ENCODE assay signal across 8 mouse cellular contexts in the genomic region with DNA sequence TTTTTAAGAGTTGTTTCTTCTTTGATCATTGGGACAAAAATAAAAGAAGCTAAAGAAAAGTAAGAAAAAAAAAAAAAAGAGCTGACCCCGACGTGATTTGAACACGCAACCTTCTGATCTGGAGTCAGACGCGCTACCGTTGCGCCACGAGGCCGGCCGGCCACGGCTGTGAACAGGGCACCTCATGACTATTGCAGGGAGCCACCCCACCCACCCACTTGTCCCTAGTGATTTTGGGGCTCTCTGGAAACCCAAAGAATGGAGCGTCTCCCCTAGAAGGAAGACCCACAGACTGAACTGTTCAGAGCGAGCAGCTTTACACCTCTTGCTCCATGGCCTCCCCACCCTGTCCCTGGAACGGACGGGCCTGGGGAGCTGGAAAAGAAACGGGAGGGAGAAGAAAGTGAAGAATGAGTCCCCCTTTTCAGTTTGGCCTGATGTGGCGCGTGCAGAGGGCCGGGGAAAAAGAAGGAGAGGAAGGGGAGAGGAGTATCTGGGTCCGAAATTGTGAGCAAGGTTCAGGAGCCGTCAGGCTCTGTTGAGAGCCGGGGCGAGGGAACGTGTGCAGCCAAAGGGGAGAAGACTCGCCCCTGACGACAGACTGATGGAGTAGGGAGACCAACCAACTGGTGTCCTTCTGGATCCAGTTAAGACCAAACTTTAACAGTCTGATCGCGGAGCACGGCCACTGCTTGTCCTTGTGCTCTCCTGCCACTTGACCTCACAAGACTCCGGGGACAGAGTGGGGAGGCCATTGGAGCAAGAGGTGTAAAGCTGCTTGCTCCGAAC. TPM values are rescaled to one million over a fixed set of nuclear protein-coding genes. Genes with fewer than 3 reads are reported as not detected.
DNase-seq lines count a peak whose midpoint lies in the region; ATAC-seq lines count a peak whose summit lies in the region.

No protein-coding gene starts in this region.

- peak overlapping the region; percentile 88 for H3K27ac ChIP-seq in embryonic facial prominence, embryonic 13.5 days
- H3K27ac ChIP-seq in heart, embryonic 15.5 days: peak overlapping the region; percentile 82
- peak overlapping the region; percentile 85 for H3K27ac ChIP-seq in lung, embryonic 16.5 days (ENCODE audit: low read length)

- H3K36me3 ChIP-seq in embryonic facial prominence, embryonic 13.5 days: no peaks in the 10 kb centered on the region
- H3K36me3 ChIP-seq in heart, embryonic 15.5 days: no peaks in the 10 kb centered on the region
- H3K36me3 ChIP-seq in lung, embryonic 16.5 days (ENCODE audit: control insufficient read depth, insufficient read depth, low read length): no peaks in the 10 kb centered on the region

- H3K27me3 ChIP-seq in embryonic facial prominence, embryonic 13.5 days: no peaks in the 10 kb centered on the region
- no peaks in the 10 kb centered on the region for H3K27me3 ChIP-seq in heart, embryonic 15.5 days
- H3K27me3 ChIP-seq in lung, embryonic 16.5 days (ENCODE audit: control insufficient read depth, insufficient read depth, low read depth, low read length): no peaks in the 10 kb centered on the region

- peak; percentile 34; the same call in 1 of the 2 replicates for ATAC-seq in embryonic facial prominence, embryonic 13.5 days (ENCODE audit: insufficient number of reproducible peaks, insufficient read depth, low FRiP score, low TSS enrichment, low read depth)
- ATAC-seq in heart, embryonic 15.5 days (replicated peaks; ENCODE audit: insufficient number of reproducible peaks, insufficient read depth, low FRiP score, low read depth): no peak
- peak; percentile 58 for ATAC-seq in lung, embryonic 16.5 days (ENCODE audit: low read depth)

- peak overlapping the region; percentile 78 for H3K4me3 ChIP-seq in embryonic facial prominence, embryonic 13.5 days
- H3K4me3 ChIP-seq in heart, embryonic 15.5 days: peak overlapping the region; percentile 61
- H3K4me3 ChIP-seq in lung, embryonic 16.5 days (ENCODE audit: low read length): peak overlapping the region; percentile 73

- DNase-seq in B cell, adult 2 months: peak; percentile 91
- DNase-seq in adrenal gland, postnatal 14 days: peak; percentile 93
- DNase-seq in kidney, postnatal 4 days: peak; percentile 92 to 93
- peak; percentile 82 for DNase-seq in ovary, postnatal 36 days (ENCODE audit: low spot score)
- peak; percentile 72 to 79 for DNase-seq in thymus, postnatal 36 days

- no peaks in the 10 kb centered on the region for H3K9me3 ChIP-seq in embryonic facial prominence, embryonic 13.5 days
- H3K9me3 ChIP-seq in heart, embryonic 15.5 days (replicated peaks): no peaks in the 10 kb centered on the region
- no peaks in the 10 kb centered on the region for H3K9me3 ChIP-seq in lung, embryonic 16.5 days (ENCODE audit: control insufficient read depth, low read length)

- H3K9ac ChIP-seq in embryonic facial prominence, embryonic 13.5 days: peak overlapping the region; percentile 77
- H3K9ac ChIP-seq in heart, embryonic 15.5 days: peak overlapping the region; percentile 65
- peak overlapping the region; percentile 76 for H3K9ac ChIP-seq in lung, embryonic 16.5 days (ENCODE audit: low read length)

- peaks cover 45% of the 10 kb centered on the region for H3K4me1 ChIP-seq in embryonic facial prominence, embryonic 13.5 days
- peaks cover 50% of the 10 kb centered on the region for H3K4me1 ChIP-seq in heart, embryonic 15.5 days (replicated peaks)
- H3K4me1 ChIP-seq in lung, embryonic 16.5 days (replicated peaks; ENCODE audit: control insufficient read depth, insufficient read depth, low read length): peaks cover 33% of the 10 kb centered on the region

- under 1% methylated on average over 31 of the region's 31 CpGs for WGBS in embryonic facial prominence, embryonic 13.5 days
- WGBS in heart, embryonic 15.5 days: under 1% methylated on average over 31 of the region's 31 CpGs
- WGBS in lung, embryonic 16.5 days: under 1% methylated on average over 31 of the region's 31 CpGs

- peak overlapping the region; percentile 84 for H3K4me2 ChIP-seq in embryonic facial prominence, embryonic 13.5 days
- H3K4me2 ChIP-seq in heart, embryonic 15.5 days: peak overlapping the region; percentile 90
- peak overlapping the region; percentile 75 for H3K4me2 ChIP-seq in lung, embryonic 16.5 days (ENCODE audit: low read depth, low read length)

RNA-seq across cellular contexts. Expression of a gene that starts 4.1 kb away (rescaled TPM):
- total RNA-seq in adrenal gland, postnatal 14 days (2021): 19.2 and 20.6 TPM in 2 replicates
- 8.9 and 10.3 TPM in 2 replicates for polyA plus RNA-seq in embryonic facial prominence, embryonic 13.5 days (2015; fragmentation: Nextera tagmentation; extraction: Ambion mirVana)
- polyA plus RNA-seq in heart, embryonic 15.5 days (2015; fragmentation: Nextera tagmentation; extraction: Ambion mirVana): 10.5 and 11.7 TPM in 2 replicates
- polyA plus RNA-seq in lung, embryonic 16.5 days (2015; fragmentation: Nextera tagmentation; extraction: Ambion mirVana): 7.2 and 8.6 TPM in 2 replicates

RNA-seq across cellular contexts. Expression of a gene that starts 7.0 kb away (rescaled TPM):
- 12.0 and 12.3 TPM in 2 replicates for total RNA-seq in adrenal gland, postnatal 14 days (2021)
- 47.2 and 48.2 TPM in 2 replicates for polyA plus RNA-seq in embryonic facial prominence, embryonic 13.5 days (2015; fragmentation: Nextera tagmentation; extraction: Ambion mirVana)
- 37.0 and 40.9 TPM in 2 replicates for polyA plus RNA-seq in heart, embryonic 15.5 days (2015; fragmentation: Nextera tagmentation; extraction: Ambion mirVana)
- 101 and 104 TPM in 2 replicates for polyA plus RNA-seq in lung, embryonic 16.5 days (2015; fragmentation: Nextera tagmentation; extraction: Ambion mirVana)

RNA-seq across cellular contexts. Expression of a gene that starts 18.2 kb away (rescaled TPM):
- total RNA-seq in adrenal gland, postnatal 14 days (2021): 17.1 and 18.8 TPM in 2 replicates
- polyA plus RNA-seq in embryonic facial prominence, embryonic 13.5 days (2015; fragmentation: Nextera tagmentation; extraction: Ambion mirVana): 152 and 153 TPM in 2 replicates
- 64.3 and 92.4 TPM in 2 replicates for polyA plus RNA-seq in heart, embryonic 15.5 days (2015; fragmentation: Nextera tagmentation; extraction: Ambion mirVana)
- polyA plus RNA-seq in lung, embryonic 16.5 days (2015; fragmentation: Nextera tagmentation; extraction: Ambion mirVana): 183 and 189 TPM in 2 replicates

RNA-seq across cellular contexts. Expression of a gene that starts 24.7 kb away (rescaled TPM):
- 111 and 139 TPM in 2 replicates for total RNA-seq in adrenal gland, postnatal 14 days (2021)
- polyA plus RNA-seq in embryonic facial prominence, embryonic 13.5 days (2015; fragmentation: Nextera tagmentation; extraction: Ambion mirVana): 91.5 and 101 TPM in 2 replicates
- polyA plus RNA-seq in heart, embryonic 15.5 days (2015; fragmentation: Nextera tagmentation; extraction: Ambion mirVana): 82.2 and 96.4 TPM in 2 replicates
- 80.6 and 85.2 TPM in 2 replicates for polyA plus RNA-seq in lung, embryonic 16.5 days (2015; fragmentation: Nextera tagmentation; extraction: Ambion mirVana)

RNA-seq across cellular contexts. Expression of a gene that starts 31.4 kb away (rescaled TPM):
- total RNA-seq in adrenal gland, postnatal 14 days (2021): 116 and 118 TPM in 2 replicates
- polyA plus RNA-seq in embryonic facial prominence, embryonic 13.5 days (2015; fragmentation: Nextera tagmentation; extraction: Ambion mirVana): 11.1 and 11.5 TPM in 2 replicates
- 16.1 and 25.2 TPM in 2 replicates for polyA plus RNA-seq in heart, embryonic 15.5 days (2015; fragmentation: Nextera tagmentation; extraction: Ambion mirVana)
- polyA plus RNA-seq in lung, embryonic 16.5 days (2015; fragmentation: Nextera tagmentation; extraction: Ambion mirVana): 31.1 and 32.4 TPM in 2 replicates
